In the genomic region with DNA sequence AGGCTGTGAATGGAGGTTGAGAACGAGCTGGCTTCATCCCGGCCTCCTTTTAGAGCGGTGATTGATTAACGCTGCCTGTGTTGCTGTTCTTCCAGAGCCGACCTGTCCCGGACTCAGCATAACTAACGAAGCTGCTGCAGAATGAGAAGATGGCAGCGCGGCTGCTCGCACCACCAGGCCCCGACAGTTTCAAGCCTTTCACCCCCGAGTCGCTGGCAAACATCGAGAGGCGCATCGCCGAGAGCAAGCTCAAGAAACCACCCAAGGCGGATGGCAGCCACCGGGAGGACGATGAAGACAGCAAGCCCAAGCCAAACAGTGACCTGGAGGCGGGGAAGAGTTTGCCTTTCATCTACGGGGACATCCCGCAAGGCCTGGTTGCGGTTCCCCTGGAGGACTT, we compare ENCODE assay signal across 10 mouse cellular contexts.
DNase-seq lines count a peak whose midpoint lies in the region; ATAC-seq and TF ChIP-seq lines count a peak whose summit lies in the region.
"Had no signal": no experiment of that assay in that cellular context is flagged by ENCODE, and none has a peak within 500 bp of the region (broad histone marks: within the 10 kb centered on the region; RNA-seq: fewer than 3 reads in every experiment).

No protein-coding gene starts in this region.

- H3K4me2 ChIP-seq in stomach, embryonic 14.5 days (replicated peaks; ENCODE audit: low read depth, low read length) = peak overlapping the region; percentile 28
- no peak overlapping the region for H3K4me2 ChIP-seq in stomach, postnatal 0 days (replicated peaks; ENCODE audit: low read depth)
- peak overlapping the region; percentile 39 for H3K4me2 ChIP-seq in stomach, embryonic 16.5 days (ENCODE audit: low read depth, low read length)

- H3K4me1 ChIP-seq in heart, embryonic 10.5 days = no peaks in the 10 kb centered on the region; the same call in 1 of the 2 replicates
- H3K4me1 ChIP-seq in stomach, embryonic 14.5 days (ENCODE audit: control insufficient read depth, insufficient read depth, low read length) = peaks cover 5% of the 10 kb centered on the region; the same call in 1 of the 2 replicates
- no peaks in the 10 kb centered on the region for H3K4me1 ChIP-seq in stomach, postnatal 0 days (replicated peaks; ENCODE audit: control insufficient read depth, insufficient read depth)
- H3K4me1 ChIP-seq in stomach, embryonic 16.5 days (ENCODE audit: control insufficient read depth, insufficient read depth, low read length) = 0 out of 2 replicates have a peak, but pooled peaks cover 4% of the 10 kb centered on the region

- intact Hi-C loops in heart, postnatal 36 days (cut with DNase I) = no loop called here

- peak overlapping the region; percentile 25 for H3K4me3 ChIP-seq in heart, embryonic 10.5 days
- H3K4me3 ChIP-seq in stomach, embryonic 14.5 days (ENCODE audit: low read depth, low read length) = peak overlapping the region; percentile 18; the same call in 1 of the 2 replicates
- no peak overlapping the region for H3K4me3 ChIP-seq in stomach, postnatal 0 days (ENCODE audit: low read depth, low read length)
- H3K4me3 ChIP-seq in stomach, embryonic 16.5 days (replicated peaks; ENCODE audit: low read length) = peak overlapping the region; percentile 14
- H3K4me3 ChIP-seq: layer of hippocampus, adult 2 months had no signal

- no peak for TF ChIP-seq CTCF in stomach, postnatal 0 days (IDR thresholded peaks at IDR 0.05; ENCODE audit: low read depth)

- ATAC-seq in stomach, embryonic 14.5 days (ENCODE audit: insufficient number of reproducible peaks, insufficient read depth, low FRiP score, low read depth) = no peak; the same call in 1 of the 2 replicates
- no peak for ATAC-seq in stomach, postnatal 0 days (ENCODE audit: low FRiP score, low TSS enrichment)
- no peak for ATAC-seq in stomach, embryonic 16.5 days (ENCODE audit: insufficient read depth, low FRiP score)

- no peaks in the 10 kb centered on the region for H3K36me3 ChIP-seq in heart, embryonic 10.5 days
- H3K36me3 ChIP-seq in stomach, embryonic 14.5 days (ENCODE audit: control insufficient read depth, insufficient read depth, low read length) = no peaks in the 10 kb centered on the region
- no peaks in the 10 kb centered on the region for H3K36me3 ChIP-seq in stomach, postnatal 0 days (ENCODE audit: control insufficient read depth, insufficient read depth, low read length)
- no peaks in the 10 kb centered on the region for H3K36me3 ChIP-seq in stomach, embryonic 16.5 days (ENCODE audit: control insufficient read depth, insufficient read depth, low read length)

- 0 out of 2 replicates have a peak overlapping the region, but pooled peaks have one; percentile 14 for H3K9ac ChIP-seq in stomach, embryonic 14.5 days (replicated peaks; ENCODE audit: low read depth, low read length)
- H3K9ac ChIP-seq in stomach, postnatal 0 days (ENCODE audit: low read length) = no peak overlapping the region
- H3K9ac ChIP-seq in stomach, embryonic 16.5 days (ENCODE audit: low read length) = no peak overlapping the region; the same call in 1 of the 2 replicates

- H3K27me3 ChIP-seq in heart, embryonic 10.5 days (ENCODE audit: insufficient read depth, poor library complexity, severe bottlenecking) = peaks cover 10% of the 10 kb centered on the region; the same call in 1 of the 2 replicates
- H3K27me3 ChIP-seq in stomach, embryonic 14.5 days (ENCODE audit: control insufficient read depth, insufficient read depth, low read length) = no peaks in the 10 kb centered on the region
- H3K27me3 ChIP-seq in stomach, postnatal 0 days (ENCODE audit: control insufficient read depth, insufficient read depth, low read length) = no peaks in the 10 kb centered on the region
- H3K27me3 ChIP-seq in stomach, embryonic 16.5 days (ENCODE audit: control insufficient read depth, insufficient read depth, low read length) = no peaks in the 10 kb centered on the region

- WGBS in heart, embryonic 10.5 days = 54% methylated on average over 24 of the region's 24 CpGs
- WGBS in stomach, embryonic 14.5 days = 38% methylated on average over 24 of the region's 24 CpGs
- 49% methylated on average over 24 of the region's 24 CpGs for WGBS in stomach, postnatal 0 days
- 40% methylated on average over 24 of the region's 24 CpGs for WGBS in stomach, embryonic 16.5 days

- no peak for DNase-seq in heart, embryonic 10.5 days (ENCODE audit: low spot score)
- no peak for DNase-seq in heart, postnatal 36 days
- DNase-seq in stomach, postnatal 0 days (ENCODE audit: low spot score) = no peak
- peak; percentile 20 to 53 for DNase-seq in kidney, postnatal 4 days
- no peak for DNase-seq in adrenal gland, postnatal 4 days (ENCODE audit: low spot score in 2 of 2)
- no peak for DNase-seq in right cerebral cortex, adult 2 months (ENCODE audit: low spot score in 2 of 2)
- DNase-seq: cerebellum, adult 9-10 months had no signal

- H3K9me3 ChIP-seq in heart, embryonic 10.5 days = no peaks in the 10 kb centered on the region
- no peaks in the 10 kb centered on the region for H3K9me3 ChIP-seq in stomach, embryonic 14.5 days (ENCODE audit: control insufficient read depth, low read depth, low read length)
- H3K9me3 ChIP-seq in stomach, postnatal 0 days (ENCODE audit: control insufficient read depth, low read length) = no peaks in the 10 kb centered on the region
- H3K9me3 ChIP-seq in stomach, embryonic 16.5 days (replicated peaks; ENCODE audit: control insufficient read depth, low read length) = no peaks in the 10 kb centered on the region

- no peak for TF ChIP-seq EP300 in stomach, postnatal 0 days (optimal IDR thresholded peaks at IDR 0.05)

- H3K27ac ChIP-seq in heart, embryonic 10.5 days = peak overlapping the region; percentile 42
- H3K27ac ChIP-seq in stomach, embryonic 14.5 days (ENCODE audit: low read length) = no peak overlapping the region
- H3K27ac ChIP-seq in stomach, postnatal 0 days (replicated peaks) = no peak overlapping the region
- H3K27ac ChIP-seq in stomach, embryonic 16.5 days (ENCODE audit: low read length) = no peak overlapping the region
- H3K27ac ChIP-seq: layer of hippocampus, adult 2 months had no signal

Comparison
In these comparisons a context has a peak if more than half of its experiments do, and no peak if none do; other contexts are left out.
1. DNase-seq: peak in kidney, postnatal 4 days (2 of 2); none in heart, embryonic 10.5 days (single experiment), heart, postnatal 36 days (0 of 2), stomach, postnatal 0 days (single experiment), adrenal gland, postnatal 4 days (0 of 2) and right cerebral cortex, adult 2 months (0 of 2).